Mouse (Mus musculus) embryo, embryonic 10 days (tissue): ENCODE measurements around the gene Unc119b.
A peak's percentile ranks its signal among the peaks of the same experiment; 100 is the strongest.
"Not testable (repeated sequence)": the region's sequence is repeated elsewhere in the genome, so short reads cannot be mapped to it uniquely, and the experiment has no call there.

Experiments used
- DNase-seq: peaks from one replicate; pipeline ENCODE4 v3.0.0-alpha.2; 2015; ENCODE audit warnings: low spot score

Unc119b gene

DNA sequence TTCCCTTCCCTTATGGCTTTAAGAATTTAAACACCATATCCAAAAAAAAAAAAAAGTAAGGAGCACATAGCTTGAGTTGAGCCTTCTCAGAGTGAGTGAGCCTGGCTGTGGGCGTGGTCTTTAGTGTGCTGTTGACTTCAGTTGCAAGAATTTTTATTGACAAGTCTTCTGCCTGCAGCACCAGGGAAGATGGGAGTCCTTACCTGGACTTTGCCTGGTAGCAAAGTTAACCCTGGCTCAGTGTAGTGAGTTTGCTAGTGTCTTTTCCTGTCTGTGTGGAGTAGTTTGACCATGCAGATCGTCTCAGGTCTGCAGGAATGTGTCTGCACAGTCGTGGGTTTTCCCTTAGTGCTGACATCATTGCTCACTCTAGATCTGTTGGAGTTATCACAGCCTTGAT is 43.8 kb downstream of the Unc119b start:
- no peak for DNase-seq

DNA sequence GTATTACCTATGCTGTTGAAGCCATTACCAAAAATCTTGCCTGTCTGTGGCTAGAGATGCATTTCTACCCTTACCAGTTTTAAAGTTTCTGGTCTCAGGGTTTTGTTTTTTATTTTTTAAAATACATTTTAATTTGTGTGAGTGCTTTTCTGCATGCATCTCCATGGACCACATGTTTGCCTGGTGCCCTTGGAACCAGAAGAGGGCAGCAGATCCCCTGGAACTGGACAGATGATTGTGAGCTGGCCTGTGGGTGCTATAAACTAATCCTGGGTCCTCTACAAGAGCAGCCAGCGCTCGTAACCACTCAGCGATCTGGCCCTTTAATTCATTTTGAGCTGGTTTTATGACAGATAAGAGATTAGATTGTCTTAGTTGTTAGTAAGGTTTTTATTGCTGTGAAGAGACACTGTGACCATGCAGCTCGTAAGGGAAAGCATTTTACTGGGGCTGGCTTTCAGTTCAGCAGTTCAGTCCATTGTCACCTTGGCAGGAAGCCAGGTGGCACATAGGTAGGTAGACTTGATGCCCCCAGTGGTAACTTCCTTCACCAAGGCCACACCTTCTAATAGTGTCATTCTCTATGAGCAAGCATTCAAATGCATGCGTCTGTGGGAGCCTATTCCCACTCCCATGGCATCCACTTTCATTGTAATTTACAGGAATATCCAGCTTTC is 45.0 kb downstream of the Unc119b start:
- DNase-seq = no peak

DNA sequence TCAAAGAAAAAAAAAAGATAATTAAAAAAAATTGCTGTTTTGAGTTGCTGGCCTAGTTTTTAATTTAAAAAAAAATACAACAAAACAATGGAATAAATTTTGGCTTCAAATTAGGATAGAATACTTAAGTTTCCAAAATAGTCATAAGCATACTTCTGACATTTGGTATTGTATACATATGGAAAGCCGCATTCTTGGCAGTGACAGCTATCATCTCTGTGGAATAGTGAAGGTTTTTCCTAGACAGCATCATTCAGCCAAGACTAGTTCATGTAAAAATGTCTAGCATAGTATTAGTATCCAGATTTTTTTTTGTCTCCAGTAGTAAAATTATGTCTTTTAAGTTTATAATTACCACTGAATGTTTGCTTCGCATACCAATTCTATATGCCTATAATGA is 49.1 kb downstream of the Unc119b start:
- DNase-seq = no peak

DNA sequence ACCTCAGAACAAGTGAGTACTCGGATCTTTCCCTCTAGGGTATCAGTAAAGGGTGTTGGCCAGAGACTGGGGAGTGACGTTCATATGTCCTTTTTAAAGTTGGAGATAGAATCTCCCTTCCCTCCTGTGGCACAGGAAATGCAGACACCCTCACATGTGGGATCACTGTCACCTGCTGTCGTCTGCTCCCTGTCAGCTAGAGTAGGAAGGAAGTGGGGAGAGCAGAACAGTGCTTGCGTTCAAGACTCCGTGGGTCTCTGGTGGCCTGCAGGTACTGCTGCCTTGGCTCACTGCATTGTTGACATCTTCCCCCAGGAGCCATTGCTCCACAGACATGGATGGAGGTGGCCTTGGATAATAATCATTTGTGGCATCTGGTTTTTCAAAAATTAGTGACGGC is 51.3 kb downstream of the Unc119b start:
- DNase-seq = no peak

DNA sequence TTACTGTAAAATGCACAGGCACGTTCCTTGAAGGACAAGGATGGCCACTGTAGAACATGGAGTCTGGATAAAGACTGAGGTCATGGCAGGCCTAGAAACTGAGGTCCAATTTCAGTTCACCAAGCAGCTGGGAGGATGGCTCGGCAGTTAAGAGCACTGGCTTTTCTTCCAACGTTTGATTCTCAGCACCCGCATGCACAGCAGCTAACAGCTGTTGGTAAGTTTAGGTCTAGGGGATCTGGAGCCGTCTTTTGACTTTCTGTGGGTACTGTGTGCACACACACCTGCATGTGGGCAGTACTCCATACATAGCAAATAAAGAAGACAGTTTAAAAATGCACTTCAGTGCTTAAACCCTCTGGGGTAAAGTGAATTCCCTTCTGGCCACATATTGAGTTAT is 53.1 kb downstream of the Unc119b start:
- DNase-seq = no peak

DNA sequence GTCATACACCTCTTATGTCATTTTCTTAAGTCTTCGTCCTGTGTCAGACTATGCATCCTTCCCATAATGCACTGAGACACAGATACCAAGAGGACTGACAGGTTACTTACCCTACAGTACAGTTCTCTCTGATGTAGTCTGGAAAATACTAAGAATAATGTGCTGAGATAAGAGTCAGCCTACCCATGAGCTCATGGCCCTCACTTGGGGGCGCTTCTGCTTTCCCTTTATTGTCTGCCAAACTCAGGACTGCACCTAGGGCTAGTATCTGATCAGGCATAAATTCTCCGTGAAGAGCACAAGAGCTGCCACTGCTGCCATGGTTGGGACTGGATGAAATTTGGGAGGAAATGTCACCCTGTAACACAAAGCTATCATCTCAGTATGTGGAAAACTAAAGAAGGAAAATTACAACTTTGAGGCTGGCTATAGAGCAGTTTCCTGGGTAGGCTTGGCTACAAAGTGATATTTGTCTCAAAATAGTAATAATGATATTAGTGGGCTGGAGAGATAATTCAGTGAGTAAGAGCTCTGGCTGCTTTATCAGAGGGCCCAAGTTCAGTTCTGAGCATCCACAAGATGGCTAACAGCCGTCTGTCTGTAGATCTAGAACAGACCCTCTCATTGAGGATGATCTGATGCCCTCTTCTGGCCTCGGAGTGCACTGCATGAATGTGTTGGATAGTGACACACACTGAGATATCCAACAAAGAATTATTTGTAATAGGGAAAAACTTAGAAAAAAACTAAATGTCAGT is 58.5 kb downstream of the Unc119b start:
- DNase-seq = peak; percentile 83

DNA sequence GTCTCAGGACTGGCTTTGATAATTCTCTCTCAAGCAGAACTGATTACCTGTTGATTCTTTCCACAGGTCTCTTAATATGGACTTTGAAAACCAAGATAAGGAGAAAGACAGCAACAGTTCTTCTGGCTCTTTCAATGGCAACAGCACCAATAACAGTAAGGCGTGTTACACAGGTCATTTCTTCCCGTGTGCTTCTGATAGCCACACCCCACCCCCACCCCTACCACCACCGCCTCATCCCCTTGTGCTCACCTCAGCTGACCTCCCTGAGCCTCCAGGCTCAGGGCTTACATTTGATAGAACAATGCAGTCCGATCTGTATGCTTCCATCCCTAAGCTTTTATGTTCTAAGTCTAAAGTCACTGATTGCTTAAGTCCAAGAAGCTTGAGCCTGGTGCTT is 60.0 kb downstream of the Unc119b start:
- no peak for DNase-seq

DNA sequence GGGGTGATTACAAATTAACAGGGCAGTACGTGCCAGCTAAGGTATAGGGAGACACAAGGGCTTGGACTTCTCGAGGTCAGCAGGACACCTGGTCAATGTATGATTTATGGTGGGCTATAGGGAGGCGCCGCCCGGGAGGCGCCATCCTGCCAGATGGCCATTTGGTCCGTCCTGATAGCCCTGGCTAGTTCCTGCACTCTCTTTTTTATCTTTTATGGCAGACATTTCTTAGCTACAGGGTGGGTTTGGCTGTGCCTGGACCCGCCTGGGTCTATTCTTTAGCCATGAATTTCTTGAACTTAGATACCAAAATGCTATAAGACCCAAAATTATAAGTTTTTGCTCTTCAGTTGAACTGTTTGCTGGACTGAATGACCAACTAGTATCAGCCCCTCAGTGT is 61.5 kb downstream of the Unc119b start:
- DNase-seq = not testable (repeated sequence)
